Mouse (Mus musculus) midbrain, embryonic 13.5 days (tissue): ENCODE measurements at regions not wholly inside any gene's neighbourhood (a gene's known extent, or its start where the extent isn't known, plus 50 kb on each side); places are given as distances from the start of the nearest gene placed in this dataset.
A peak's percentile ranks its signal among the peaks of the same experiment; 100 is the strongest.

Source experiments
- ATAC-seq: fragments of 200-750 bp; cut with Nextera tagmentation; 2 replicates; pipeline ENCODE4 v1.8.0; 2017; ENCODE audit warnings: mild to moderate bottlenecking, moderate TSS enrichment, moderate library complexity
- H3K27ac ChIP-seq: fragments of 300-500 bp; sonication (generic); 2 replicates; pipeline ENCODE4 v1.5.1; 2015; ENCODE audit warnings: inconsistent platforms, mild to moderate bottlenecking, moderate library complexity
- H3K27me3 ChIP-seq: fragments of 300-500 bp; sonication (generic); 2 replicates; pipeline ENCODE4 v1.6.1; 2015; ENCODE audit warnings: mild to moderate bottlenecking, inconsistent platforms
- H3K36me3 ChIP-seq: fragments of 300-500 bp; sonication (generic); 2 replicates; pipeline ENCODE4 v1.6.1; 2015; ENCODE audit warnings: mild to moderate bottlenecking, inconsistent platforms
- H3K4me1 ChIP-seq: fragments of 300-500 bp; sonication (generic); replicated peaks from 2 replicates; pipeline ENCODE4 v1.6.1; 2015; ENCODE audit warnings: inconsistent platforms
- H3K4me2 ChIP-seq: fragments of 300-500 bp; sonication (generic); replicated peaks from 2 replicates; pipeline ENCODE4 v1.6.1; 2015; ENCODE audit warnings: moderate library complexity, mild to moderate bottlenecking, inconsistent platforms
- H3K4me3 ChIP-seq: fragments of 300-500 bp; sonication (generic); replicated peaks from 2 replicates; pipeline ENCODE4 v1.5.1; 2015; ENCODE audit warnings: mild to moderate bottlenecking, inconsistent platforms
- H3K9ac ChIP-seq: fragments of 300-500 bp; sonication (generic); replicated peaks from 2 replicates; pipeline ENCODE4 v1.6.1; 2015; ENCODE audit warnings: mild to moderate bottlenecking, inconsistent platforms
- H3K9me3 ChIP-seq: fragments of 300-500 bp; sonication (generic); 2 replicates; pipeline ENCODE4 v1.6.1; 2016; ENCODE audit warnings: mild to moderate bottlenecking, inconsistent platforms
- WGBS: fragments of 180-500 bp; shearing (Covaris S2); methylation state at CpG from one replicate; pipeline ENCODE4 v1.1.7; 2015; 5-methylcytosine and 5-hydroxymethylcytosine counted together

- ATAC-seq = peak; percentile 53; the same call in 1 of the 2 replicates
- Histone ChIP-seq H3K4me3 (no peak overlapping the region), H3K4me1 (peaks cover 18% of the 10 kb centered on the region), H3K4me2 (no peak overlapping the region), H3K9ac (no peak overlapping the region), H3K36me3 (no peaks in the 10 kb centered on the region), H3K9me3 (no peaks in the 10 kb centered on the region), H3K27me3 (no peaks in the 10 kb centered on the region), H3K27ac (no peak overlapping the region)
- 10% methylated on average over 7 of the region's 7 CpGs for WGBS
These were observed 155.5 kb upstream of the Slco3a1 start for GRCm38 (mm10) chr7:74709993-74710581.

DNA sequence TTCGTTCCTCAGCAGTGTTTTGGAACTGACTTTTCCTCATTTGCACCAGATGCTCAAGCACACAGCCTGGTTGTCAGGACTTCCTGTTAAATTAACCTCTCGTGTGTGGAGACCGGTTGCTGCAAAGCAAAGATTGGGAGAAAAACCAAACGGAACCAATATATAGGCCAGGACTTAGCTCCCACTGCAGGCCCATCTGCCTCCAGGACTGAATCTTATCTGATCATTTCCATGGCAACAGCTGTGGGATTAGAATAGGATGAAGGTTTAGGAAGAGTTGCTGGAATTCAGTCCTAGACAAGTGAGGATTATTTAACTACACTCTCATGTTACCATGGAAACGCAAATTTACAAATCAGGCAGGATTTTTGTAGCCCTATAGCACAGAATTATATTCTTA, 154.4 kb upstream of the Slco3a1 start:
- peak overlapping the region; percentile 40 for H3K27ac ChIP-seq
- no peaks in the 10 kb centered on the region for H3K27me3 ChIP-seq
- ATAC-seq = peak; percentile 83
- H3K4me2 ChIP-seq = no peak overlapping the region
- peaks cover 18% of the 10 kb centered on the region for H3K4me1 ChIP-seq
- no peak overlapping the region for H3K4me3 ChIP-seq
- WGBS = 19% methylated on average over 5 of the region's 5 CpGs
- no peaks in the 10 kb centered on the region for H3K36me3 ChIP-seq
- no peaks in the 10 kb centered on the region for H3K9me3 ChIP-seq
- no peak overlapping the region for H3K9ac ChIP-seq

- ATAC-seq = no peak
- 80% methylated on average over 4 of the region's 4 CpGs for WGBS
- Histone ChIP-seq H3K27me3 (no peaks in the 10 kb centered on the region), H3K4me3 (no peak overlapping the region), H3K4me1 (peaks cover 4% of the 10 kb centered on the region), H3K9me3 (0 out of 2 replicates have a peak, but pooled peaks cover 3% of the 10 kb centered on the region), H3K4me2 (no peak overlapping the region), H3K27ac (no peak overlapping the region), H3K9ac (no peak overlapping the region), H3K36me3 (no peaks in the 10 kb centered on the region)
These were observed 149.0 kb upstream of the Slco3a1 start for GRCm38 (mm10) chr7:74703533-74703932.

DNA sequence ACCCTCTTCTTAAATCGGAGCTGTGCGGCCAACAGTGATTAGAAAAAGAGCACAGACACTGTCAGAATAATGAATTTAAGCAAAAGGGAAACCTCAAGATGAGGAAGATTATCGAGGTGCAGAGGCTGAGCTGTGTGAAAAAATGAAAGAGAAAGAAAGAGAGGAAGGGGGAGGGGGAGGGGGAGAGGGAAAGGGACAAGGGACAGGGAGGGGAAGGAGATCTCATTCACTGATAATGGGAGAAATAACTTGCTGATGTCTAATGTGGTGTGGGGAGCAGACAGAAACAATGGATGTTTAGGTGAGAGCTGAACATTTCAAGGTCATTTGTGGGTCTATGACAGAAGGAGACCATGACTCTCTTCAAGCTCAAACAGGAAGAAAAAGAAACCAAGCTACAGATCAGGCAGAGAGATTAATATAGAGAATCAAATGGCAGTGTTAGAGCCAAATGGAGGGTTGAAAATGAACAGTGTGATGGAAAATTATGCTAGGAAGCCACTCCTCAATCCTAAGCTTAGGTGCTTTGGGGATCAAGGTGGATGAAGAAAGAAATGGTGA, 143.3 kb upstream of the Slco3a1 start:
- H3K4me3 ChIP-seq = no peak overlapping the region
- H3K9me3 ChIP-seq = no peaks in the 10 kb centered on the region
- no peaks in the 10 kb centered on the region for H3K36me3 ChIP-seq
- no peaks in the 10 kb centered on the region for H3K27me3 ChIP-seq
- no peaks in the 10 kb centered on the region for H3K4me1 ChIP-seq
- WGBS = 76% methylated on average over 3 of the region's 3 CpGs
- H3K4me2 ChIP-seq = no peak overlapping the region
- H3K9ac ChIP-seq = no peak overlapping the region
- no peak overlapping the region for H3K27ac ChIP-seq
- no peak for ATAC-seq

- H3K4me3 ChIP-seq = no peak overlapping the region
- no peak overlapping the region for H3K4me2 ChIP-seq
- WGBS = 83% methylated on average over 4 of the region's 4 CpGs
- H3K4me1 ChIP-seq = no peaks in the 10 kb centered on the region
- H3K9ac ChIP-seq = no peak overlapping the region
- no peak overlapping the region for H3K27ac ChIP-seq
- no peaks in the 10 kb centered on the region for H3K36me3 ChIP-seq
- no peaks in the 10 kb centered on the region for H3K9me3 ChIP-seq
- no peaks in the 10 kb centered on the region for H3K27me3 ChIP-seq
- ATAC-seq = no peak
These were observed 141.7 kb upstream of the Slco3a1 start for GRCm38 (mm10) chr7:74696286-74696685.

- Histone ChIP-seq H3K27me3 (no peaks in the 10 kb centered on the region), H3K4me3 (no peak overlapping the region), H3K4me2 (no peak overlapping the region), H3K9ac (no peak overlapping the region), H3K27ac (no peak overlapping the region), H3K4me1 (peaks cover 1% of the 10 kb centered on the region; the same call in 1 of the 2 replicates), H3K9me3 (no peaks in the 10 kb centered on the region), H3K36me3 (no peaks in the 10 kb centered on the region)
- WGBS = 77% methylated on average over 3 of the region's 3 CpGs
- no peak for ATAC-seq
These were observed 138.5 kb upstream of the Slco3a1 start for GRCm38 (mm10) chr7:74693049-74693448.

DNA sequence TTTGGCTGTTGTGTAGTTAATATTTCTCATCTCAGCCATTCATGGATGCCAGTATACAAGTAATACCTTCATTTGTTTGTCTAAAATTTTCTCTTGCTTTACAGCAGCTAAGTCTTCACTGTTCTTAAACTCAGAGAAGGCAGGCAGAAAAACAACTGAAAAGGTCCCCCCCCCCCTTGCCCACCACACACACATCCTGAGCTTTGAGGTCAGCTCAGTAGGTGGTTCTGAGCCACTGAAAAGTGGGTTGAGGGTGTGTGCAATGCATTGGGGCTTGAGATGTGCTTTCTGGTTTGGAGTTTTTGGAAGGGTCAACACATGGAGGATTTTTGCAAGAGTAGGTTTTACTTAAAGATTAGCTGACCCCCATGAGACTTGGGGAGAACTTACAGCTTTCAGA, 136.1 kb upstream of the Slco3a1 start:
- Histone ChIP-seq H3K4me1 (peaks cover 8% of the 10 kb centered on the region; the same call in 1 of the 2 replicates), H3K27me3 (no peaks in the 10 kb centered on the region), H3K9me3 (no peaks in the 10 kb centered on the region), H3K9ac (no peak overlapping the region), H3K27ac (no peak overlapping the region), H3K36me3 (no peaks in the 10 kb centered on the region), H3K4me3 (no peak overlapping the region), H3K4me2 (no peak overlapping the region)
- ATAC-seq = no peak

- no peak overlapping the region for H3K9ac ChIP-seq
- no peak overlapping the region for H3K4me3 ChIP-seq
- H3K4me2 ChIP-seq = no peak overlapping the region
- no peaks in the 10 kb centered on the region for H3K27me3 ChIP-seq
- no peaks in the 10 kb centered on the region for H3K9me3 ChIP-seq
- WGBS = 76% methylated on average over 7 of the region's 7 CpGs
- peaks cover 8% of the 10 kb centered on the region; the same call in 1 of the 2 replicates for H3K4me1 ChIP-seq
- no peaks in the 10 kb centered on the region for H3K36me3 ChIP-seq
- no peak overlapping the region for H3K27ac ChIP-seq
- peak; percentile 50; the same call in 1 of the 2 replicates for ATAC-seq
These were observed 133.6 kb upstream of the Slco3a1 start for GRCm38 (mm10) chr7:74688116-74688702.

DNA sequence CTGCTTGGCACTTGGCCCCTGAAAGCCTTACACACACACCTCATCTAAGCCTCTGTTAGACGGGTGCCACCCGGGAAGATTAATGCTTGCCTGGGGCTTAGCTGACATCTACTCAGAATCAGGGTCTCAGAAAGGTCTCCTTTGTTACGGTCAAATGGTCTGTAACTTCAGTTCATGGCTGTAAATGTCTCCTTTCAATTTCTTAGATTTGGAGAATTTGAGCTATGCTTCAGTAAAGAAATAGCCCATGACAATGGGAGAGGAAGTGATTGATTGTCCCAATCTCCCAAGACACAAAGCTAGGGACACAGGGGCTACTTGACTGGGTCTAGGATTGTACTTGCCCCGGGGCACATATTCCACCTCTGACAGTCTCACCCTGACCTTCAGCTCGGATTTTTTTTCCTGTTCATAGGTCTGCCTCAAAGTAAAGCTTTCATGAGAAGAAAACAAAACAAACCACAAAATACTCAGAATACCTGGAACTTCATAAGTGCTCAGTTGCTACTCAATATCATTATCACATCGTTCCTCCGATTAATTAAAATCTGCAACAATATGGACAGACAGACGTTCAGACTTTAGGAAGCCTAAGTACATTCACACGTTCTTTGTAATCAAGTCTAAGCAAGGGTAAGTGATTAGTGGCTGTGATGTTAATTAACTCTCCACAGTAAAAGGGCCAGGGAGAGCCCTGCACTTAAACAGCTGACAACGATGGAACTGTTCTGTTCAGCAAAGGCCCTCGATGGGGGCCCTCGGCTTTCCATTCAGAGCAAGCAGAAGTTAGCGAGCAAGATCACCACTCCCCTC, 132.9 kb upstream of the Slco3a1 start:
- Histone ChIP-seq H3K4me2 (no peak overlapping the region), H3K27ac (no peak overlapping the region), H3K36me3 (no peaks in the 10 kb centered on the region), H3K4me1 (peaks cover 8% of the 10 kb centered on the region; the same call in 1 of the 2 replicates), H3K27me3 (no peaks in the 10 kb centered on the region), H3K4me3 (no peak overlapping the region), H3K9ac (no peak overlapping the region), H3K9me3 (no peaks in the 10 kb centered on the region)
- ATAC-seq = peak; percentile 58; the same call in 1 of the 2 replicates
- WGBS = 45% methylated on average over 13 of the region's 13 CpGs

- no peak for ATAC-seq
- Histone ChIP-seq H3K27ac (no peak overlapping the region), H3K9me3 (no peaks in the 10 kb centered on the region), H3K4me2 (no peak overlapping the region), H3K9ac (no peak overlapping the region), H3K36me3 (no peaks in the 10 kb centered on the region), H3K4me3 (no peak overlapping the region), H3K4me1 (peaks cover 8% of the 10 kb centered on the region; the same call in 1 of the 2 replicates), H3K27me3 (no peaks in the 10 kb centered on the region)
- WGBS = 82% methylated on average over 2 of the region's 2 CpGs
These were observed 129.4 kb upstream of the Slco3a1 start for GRCm38 (mm10) chr7:74683979-74684378.

DNA sequence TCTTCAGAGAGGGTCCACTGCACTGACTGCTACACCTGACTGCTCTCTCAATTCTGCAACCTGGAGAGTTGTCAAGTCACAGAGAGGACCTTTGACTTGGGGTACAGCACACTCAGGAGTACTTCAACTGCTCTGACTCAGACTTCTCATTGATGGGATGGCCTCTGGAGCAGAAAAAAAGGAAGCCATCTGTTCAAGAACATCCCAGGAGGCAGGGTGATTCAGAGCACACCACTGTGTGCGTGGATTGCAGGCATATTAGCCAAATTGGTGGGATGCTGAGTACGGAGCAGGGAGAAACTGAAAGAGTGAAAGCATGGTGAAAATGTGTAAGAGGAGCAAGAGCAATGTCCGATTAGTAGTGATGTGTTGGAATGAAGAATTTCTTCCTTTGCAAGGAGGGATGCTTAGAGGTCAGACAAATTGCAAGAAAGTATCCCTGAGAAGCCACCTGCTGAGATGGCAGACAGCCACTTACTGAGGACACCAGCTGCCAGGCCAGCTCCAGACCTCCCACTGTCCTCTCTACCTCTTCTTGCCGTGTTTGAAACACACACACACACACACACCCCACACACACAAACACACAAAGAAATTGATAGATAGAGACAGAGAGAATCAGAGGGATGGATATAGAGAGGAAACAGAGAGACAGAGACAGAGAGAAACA, 119.2 kb upstream of the Slco3a1 start:
- no peak overlapping the region for H3K4me2 ChIP-seq
- H3K4me3 ChIP-seq = no peak overlapping the region
- H3K27ac ChIP-seq = no peak overlapping the region
- no peaks in the 10 kb centered on the region for H3K4me1 ChIP-seq
- no peaks in the 10 kb centered on the region for H3K36me3 ChIP-seq
- ATAC-seq = no peak
- no peaks in the 10 kb centered on the region for H3K27me3 ChIP-seq
- H3K9ac ChIP-seq = no peak overlapping the region
- WGBS = 76% methylated on average over 4 of the region's 4 CpGs
- H3K9me3 ChIP-seq = no peaks in the 10 kb centered on the region

DNA sequence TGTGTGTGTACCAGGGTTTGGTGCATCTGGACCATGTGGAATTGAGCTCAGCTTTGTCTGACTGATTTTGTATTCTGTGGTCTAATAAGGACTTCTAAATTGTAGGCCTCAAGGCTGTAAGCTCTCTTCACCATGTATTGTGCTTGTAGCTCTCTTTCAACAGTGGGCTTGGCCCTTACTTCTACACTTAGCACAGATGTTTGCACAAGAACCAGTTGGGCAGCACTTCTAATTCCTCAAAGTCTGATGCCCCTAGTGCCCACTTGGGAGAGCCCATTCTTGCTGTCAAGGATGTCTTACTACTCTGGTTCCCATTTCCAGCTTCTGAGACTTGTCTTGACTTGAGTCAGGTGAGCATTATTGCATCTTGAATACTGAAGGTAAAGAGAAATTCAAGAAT, 114.5 kb upstream of the Slco3a1 start:
- Histone ChIP-seq H3K4me2 (no peak overlapping the region), H3K27ac (no peak overlapping the region), H3K36me3 (no peaks in the 10 kb centered on the region), H3K9me3 (no peaks in the 10 kb centered on the region), H3K9ac (no peak overlapping the region), H3K27me3 (no peaks in the 10 kb centered on the region), H3K4me3 (no peak overlapping the region), H3K4me1 (no peaks in the 10 kb centered on the region)
- no peak for ATAC-seq
